Mouse (Mus musculus) stomach, embryonic 16.5 days (tissue): ENCODE measurements around the gene Aqp6. TPM values are rescaled to one million over a fixed set of nuclear protein-coding genes. Genes with fewer than 3 reads are reported as not detected.

ENCODE experiments used
- polyA plus RNA-seq: library from polyadenylated mRNA; unstranded; fragments of >200 nt; fragmentation: Nextera tagmentation; extraction: Ambion mirVana; gene quantifications from 2 replicates; pipeline ENCODE4 v1.2.1, GENCODE M21; 2015

Aqp6 gene
- polyA plus RNA-seq, 1 experiment from 2014 or later, result not detected

Other genes starting within 250 kb of the Aqp6 start
- 14.2 and 16.6 TPM in 2 replicates for gene Fmnl3, start 230.9 kb upstream of the Aqp6 start, polyA plus RNA-seq
- 438 and 480 TPM in 2 replicates for gene Tmbim6, start 208.5 kb upstream of the Aqp6 start, polyA plus RNA-seq
- gene Nckap5l, start 143.7 kb upstream of the Aqp6 start, polyA plus RNA-seq, result 3.7 and 4.6 TPM in 2 replicates
- gene Bcdin3d, start 126.7 kb upstream of the Aqp6 start, polyA plus RNA-seq, result 11.6 and 12.9 TPM in 2 replicates
- 0.57 and 0.74 TPM in 2 replicates for gene Faim2, start 73.2 kb upstream of the Aqp6 start, polyA plus RNA-seq
- gene Aqp2, start 22.3 kb upstream of the Aqp6 start, polyA plus RNA-seq, result not detected in 2 replicates
- 0.19 TPM in 1 of 2 replicates, not detected in the other for gene Aqp5, start 10.6 kb upstream of the Aqp6 start, polyA plus RNA-seq
- gene Racgap1, start 50.3 kb downstream of the Aqp6 start, polyA plus RNA-seq, result 112 and 116 TPM in 2 replicates
- gene Asic1, start 69.0 kb downstream of the Aqp6 start, polyA plus RNA-seq, result 0.89 and 0.92 TPM in 2 replicates
- 17.0 and 20.9 TPM in 2 replicates for gene Smarcd1, start 100.7 kb downstream of the Aqp6 start, polyA plus RNA-seq
- not detected in 2 replicates for gene Gm17349, start 104.1 kb downstream of the Aqp6 start, polyA plus RNA-seq
- 7.4 and 9.2 TPM in 2 replicates for gene Gpd1, start 116.1 kb downstream of the Aqp6 start, polyA plus RNA-seq
- 171 and 173 TPM in 2 replicates for gene Cox14, start 124.2 kb downstream of the Aqp6 start, polyA plus RNA-seq
- 58.7 and 62.1 TPM in 2 replicates for gene Cers5, start 171.5 kb downstream of the Aqp6 start, polyA plus RNA-seq